Mouse (Mus musculus) kidney, postnatal 14 days (tissue): ENCODE measurements at regions not wholly inside any gene's neighbourhood (a gene's known extent, or its start where the extent isn't known, plus 50 kb on each side); places are given as distances from the start of the nearest gene placed in this dataset.

ENCODE experiments used
- DNase-seq: peaks from one replicate; pipeline ENCODE4 v3.0.0; 2022; ENCODE audit warnings: mixed read lengths

DNA sequence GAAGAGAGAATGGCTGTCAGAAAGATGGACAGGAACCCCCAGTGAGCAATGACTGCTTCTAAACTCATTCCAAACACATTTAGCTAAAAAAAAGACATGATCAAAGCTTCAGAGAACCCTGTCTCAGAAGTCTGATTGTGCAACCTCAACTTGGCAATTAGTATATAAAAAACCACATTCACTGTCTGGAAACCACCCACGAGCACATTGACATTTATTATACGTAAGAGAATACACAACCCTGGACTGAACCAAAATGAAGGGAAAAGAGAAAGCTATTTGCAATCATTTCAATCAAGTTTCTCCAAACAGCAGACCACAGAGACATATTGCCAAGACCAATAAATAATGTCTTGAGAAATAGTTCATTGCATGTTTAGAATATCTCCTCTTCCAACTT is 820.7 kb upstream of the Adgrl2 start:
- no peak for DNase-seq

- no peak for DNase-seq
Measured at GRCm38 (mm10) chr3:149805345-149805744, 815.0 kb upstream of the Adgrl2 start.

GRCm38 (mm10) chr3:149796123-149796522 is 805.8 kb upstream of the Adgrl2 start:
- DNase-seq = no peak

GRCm38 (mm10) chr3:149791593-149791992 is 801.2 kb upstream of the Adgrl2 start:
- DNase-seq = no peak

DNA sequence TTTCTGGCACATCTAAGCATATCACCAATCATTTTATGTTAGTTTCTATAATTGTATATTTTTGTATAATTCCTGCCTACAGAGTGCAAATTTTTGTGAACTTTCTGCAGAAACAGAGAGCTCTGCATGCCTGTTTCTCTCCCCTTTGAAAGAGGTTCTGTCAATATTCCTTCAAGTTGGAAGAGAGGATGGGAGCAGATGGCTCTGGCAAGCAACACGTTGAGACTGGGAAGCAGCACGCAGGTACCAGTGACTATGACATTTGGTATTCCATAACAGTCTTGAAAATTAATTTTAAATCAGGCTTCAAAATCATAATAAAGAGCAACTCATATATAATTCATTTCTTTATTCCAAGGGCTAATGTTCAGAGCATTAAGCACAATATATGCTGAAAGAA is 795.7 kb upstream of the Adgrl2 start:
- DNase-seq = no peak

DNA sequence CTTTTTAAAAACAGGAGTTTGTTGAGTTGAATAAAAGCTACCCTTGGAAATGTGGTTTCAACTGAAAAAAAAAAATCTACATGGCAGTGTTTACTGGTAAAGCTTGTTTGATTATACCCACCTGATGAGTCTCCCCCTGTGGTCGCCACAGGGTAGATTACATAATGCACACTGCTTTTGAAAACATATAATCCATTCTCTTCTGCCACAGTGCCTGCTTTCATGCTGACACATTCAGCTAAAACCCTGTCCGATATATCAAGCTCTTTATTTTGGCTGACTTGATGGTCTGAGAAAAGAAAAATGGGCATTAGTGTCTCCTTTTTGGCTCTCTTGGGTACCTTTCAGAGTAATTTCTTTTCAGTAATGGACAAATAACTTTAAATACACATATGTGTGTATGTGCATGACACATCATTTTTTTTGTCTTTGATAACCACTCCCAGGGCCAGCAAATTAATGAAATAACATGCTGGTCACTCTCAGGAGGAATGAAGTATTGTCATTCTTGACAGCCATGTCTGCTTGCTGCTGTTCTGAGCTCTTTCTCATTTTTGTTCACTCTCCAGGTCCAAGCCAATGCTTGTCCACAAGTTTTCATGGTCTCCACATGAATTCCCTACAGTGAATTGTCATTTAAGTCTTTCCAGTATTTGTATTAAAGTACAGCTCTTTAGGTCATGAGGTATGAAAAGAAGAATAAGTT is 793.7 kb upstream of the Adgrl2 start:
- no peak for DNase-seq

GRCm38 (mm10) chr3:149767847-149768421 is 777.6 kb upstream of the Adgrl2 start:
- DNase-seq = no peak

- no peak for DNase-seq
Measured at GRCm38 (mm10) chr3:149761245-149761644, 770.9 kb upstream of the Adgrl2 start.

DNA sequence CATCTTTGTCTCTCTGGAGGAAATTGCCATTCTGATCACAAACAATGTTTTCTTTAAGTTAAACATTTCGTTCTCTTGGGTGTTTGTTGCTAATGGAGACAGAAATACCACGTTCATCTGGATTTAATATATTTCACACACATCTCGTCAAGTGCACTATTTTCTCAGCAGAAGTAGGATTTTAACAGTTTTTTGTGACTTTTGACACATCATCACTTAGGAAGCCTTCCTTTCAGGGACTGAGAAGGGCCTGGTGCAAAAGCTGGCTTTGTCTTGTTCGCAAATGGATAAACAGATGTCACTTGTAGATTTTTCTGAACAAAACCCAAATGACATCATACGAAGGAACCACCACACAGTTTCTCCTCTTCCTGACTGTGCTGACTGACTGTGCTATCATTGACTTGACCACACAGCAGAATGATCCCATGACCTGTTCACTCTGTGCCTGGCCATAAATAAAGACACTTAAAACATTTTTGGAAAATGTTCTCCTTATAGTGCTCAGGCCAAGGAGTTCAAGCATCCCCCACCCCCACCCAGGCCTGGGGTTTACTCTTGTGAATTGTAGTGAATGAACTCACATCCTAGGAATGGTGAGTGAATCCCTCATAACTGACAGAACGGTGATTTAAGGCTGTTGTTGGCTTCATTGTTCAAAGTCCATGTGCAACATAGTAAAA is 767.7 kb upstream of the Adgrl2 start:
- no peak for DNase-seq

DNA sequence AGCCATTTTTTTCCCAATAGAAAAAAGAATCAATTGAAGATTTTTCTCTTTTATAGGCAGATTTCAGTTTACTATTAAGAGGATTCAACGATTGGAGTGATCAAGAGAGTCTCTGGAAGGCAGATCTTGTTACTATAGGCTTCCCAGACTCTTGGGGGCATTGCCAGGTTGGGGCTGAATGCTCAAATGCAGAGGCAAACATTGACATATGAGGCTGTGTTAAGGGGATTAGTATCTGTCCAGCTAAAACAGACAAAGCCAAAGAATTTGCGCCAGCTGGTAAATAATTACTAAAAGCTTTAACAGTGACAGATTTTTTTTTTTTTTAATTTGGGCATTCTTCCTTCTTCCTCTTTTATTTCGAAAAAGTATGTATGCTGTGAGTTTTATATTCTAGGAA is 745.7 kb upstream of the Adgrl2 start:
- no peak for DNase-seq

DNA sequence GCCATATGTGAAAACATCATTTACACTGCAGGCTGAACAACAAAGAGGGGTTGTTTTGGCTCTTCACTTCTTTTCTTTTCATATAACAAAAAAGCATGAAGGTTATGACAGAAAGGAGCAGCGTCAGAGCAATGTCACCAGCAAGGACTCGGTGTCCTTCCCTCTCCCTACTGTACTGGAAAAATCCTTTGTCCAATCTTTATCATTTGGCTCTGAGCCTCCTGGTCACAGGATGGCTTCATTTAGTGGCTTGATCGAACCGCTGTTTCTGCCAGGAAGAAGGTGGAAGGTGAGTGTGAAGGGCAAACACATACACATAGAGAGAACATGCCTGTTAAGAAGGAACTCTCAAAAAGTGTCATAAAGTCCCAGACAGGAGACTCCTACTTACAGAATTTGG is 735.9 kb upstream of the Adgrl2 start:
- DNase-seq = no peak

DNA sequence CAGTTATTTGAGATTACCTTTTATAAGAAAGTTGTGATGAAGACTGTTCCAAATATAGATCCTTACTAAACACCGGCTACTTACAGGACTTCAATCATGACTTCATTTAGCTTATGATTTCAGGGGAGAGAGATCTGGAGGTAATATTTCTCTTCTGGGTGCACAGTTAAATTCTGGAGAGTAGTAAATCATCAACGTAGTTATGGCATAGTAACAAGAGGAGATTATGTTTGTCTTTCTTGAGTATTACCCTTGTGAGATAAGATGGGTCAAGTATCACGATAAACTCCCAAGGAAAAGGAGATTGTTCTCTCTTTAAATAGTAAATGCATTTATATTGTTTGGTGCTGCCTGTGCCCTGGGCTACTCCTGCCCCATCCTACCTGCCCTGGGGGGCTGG is 734.5 kb upstream of the Adgrl2 start:
- DNase-seq = no peak

DNA sequence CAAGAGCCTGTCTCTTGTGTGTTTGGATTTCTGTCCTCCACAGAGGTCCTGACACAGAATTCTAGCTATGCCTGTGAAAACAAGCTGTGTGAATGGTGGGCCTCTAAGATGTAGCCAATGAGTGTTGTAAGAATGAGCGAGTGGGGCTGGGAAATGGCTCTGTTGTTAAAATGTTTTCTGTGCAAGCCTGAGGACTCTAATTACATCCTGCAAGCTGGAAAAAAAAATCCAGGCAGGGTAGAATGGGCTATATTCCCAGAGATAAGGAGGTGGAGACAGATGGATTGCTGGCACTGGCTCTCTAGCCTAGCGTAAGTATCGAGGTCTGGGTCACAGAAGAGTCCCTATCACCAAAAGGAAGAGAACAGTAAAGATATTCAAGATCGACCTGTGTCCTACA is 731.5 kb upstream of the Adgrl2 start:
- DNase-seq = no peak

DNA sequence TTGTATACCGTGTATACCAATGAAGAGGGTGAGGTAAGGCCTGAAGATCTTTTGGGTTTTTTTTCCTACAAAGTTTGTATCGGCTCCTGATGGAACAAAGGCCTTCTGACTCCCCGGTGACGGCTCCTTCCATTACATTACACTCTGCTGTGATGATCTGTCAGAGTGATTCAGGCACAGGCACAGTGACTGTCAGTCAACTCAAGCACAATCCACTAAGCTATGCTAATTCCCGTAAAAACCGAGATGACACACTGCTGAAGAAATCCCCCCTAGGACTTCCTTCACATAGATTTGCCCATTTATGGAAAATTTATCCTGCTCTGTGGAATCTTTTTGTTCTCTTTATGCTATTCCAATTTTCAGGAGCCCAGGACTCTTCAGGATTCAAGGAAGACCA is 730.0 kb upstream of the Adgrl2 start:
- DNase-seq = no peak

DNA sequence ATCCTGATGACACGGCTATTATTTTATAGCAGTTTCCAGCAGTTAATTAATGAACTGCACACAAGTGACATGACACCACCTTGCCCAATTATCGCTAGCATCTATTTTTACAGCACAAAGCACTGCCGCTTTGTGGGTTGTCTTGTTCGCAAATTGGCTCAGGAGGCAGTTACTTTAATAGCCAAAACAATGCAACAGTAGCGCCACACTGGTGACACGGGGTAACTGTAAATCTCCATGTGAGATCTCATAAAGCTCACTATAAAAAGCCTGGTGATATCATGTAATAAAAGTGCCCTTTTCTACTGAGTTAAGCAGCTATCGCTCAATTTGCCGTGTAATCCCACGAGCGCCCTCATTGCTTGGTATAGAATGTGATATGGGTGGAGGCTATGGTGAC is 715.4 kb upstream of the Adgrl2 start:
- DNase-seq = peak; percentile 10

- DNase-seq = no peak
Measured at GRCm38 (mm10) chr3:149705322-149705721, 715.0 kb upstream of the Adgrl2 start.

GRCm38 (mm10) chr3:149704478-149704877 is 714.1 kb upstream of the Adgrl2 start:
- no peak for DNase-seq

DNA sequence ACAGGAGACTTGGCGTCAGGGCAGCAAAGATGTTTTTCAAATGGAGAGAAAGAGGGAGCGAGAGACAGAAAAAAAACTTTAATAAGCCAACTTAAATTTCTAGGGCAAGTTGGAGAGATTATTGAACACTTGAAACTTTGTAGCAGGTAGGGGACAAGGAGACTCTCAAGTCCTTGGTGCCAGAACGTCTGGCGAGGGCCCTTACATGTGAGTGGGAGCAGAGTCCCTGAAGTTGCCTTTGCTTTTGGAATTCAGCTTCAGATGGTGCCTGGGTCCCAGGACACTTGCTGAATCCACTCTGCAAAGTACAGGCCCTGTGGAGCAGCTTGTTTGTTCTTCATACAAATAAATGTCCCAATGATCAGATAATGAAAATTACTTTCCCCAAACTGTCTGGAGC is 693.2 kb upstream of the Adgrl2 start:
- no peak for DNase-seq

GRCm38 (mm10) chr3:149682246-149682645 is 691.9 kb upstream of the Adgrl2 start:
- DNase-seq = no peak

GRCm38 (mm10) chr3:149673926-149674325 is 683.6 kb upstream of the Adgrl2 start:
- no peak for DNase-seq

- DNase-seq = no peak
Measured at GRCm38 (mm10) chr3:149664624-149665023, 674.3 kb upstream of the Adgrl2 start.

DNA sequence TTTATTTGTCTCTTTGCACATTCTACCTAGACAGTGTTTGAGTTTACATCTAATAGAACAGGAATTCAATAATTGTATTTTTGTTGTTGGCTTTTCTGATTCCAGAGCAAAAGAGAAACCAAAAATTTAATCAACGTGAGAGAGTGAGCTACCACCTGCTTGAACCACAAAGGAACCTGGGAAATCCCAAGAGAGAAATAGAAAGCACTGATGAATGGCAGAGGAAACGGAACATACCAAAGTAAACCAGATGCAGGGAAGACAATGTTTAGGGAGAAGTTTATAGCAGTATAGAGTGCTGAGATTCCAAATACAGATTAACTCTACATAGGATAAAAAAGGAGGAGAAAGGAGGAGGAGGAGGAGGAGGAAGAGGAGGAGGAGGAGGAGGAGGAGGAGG is 648.0 kb upstream of the Adgrl2 start:
- DNase-seq = no peak

DNA sequence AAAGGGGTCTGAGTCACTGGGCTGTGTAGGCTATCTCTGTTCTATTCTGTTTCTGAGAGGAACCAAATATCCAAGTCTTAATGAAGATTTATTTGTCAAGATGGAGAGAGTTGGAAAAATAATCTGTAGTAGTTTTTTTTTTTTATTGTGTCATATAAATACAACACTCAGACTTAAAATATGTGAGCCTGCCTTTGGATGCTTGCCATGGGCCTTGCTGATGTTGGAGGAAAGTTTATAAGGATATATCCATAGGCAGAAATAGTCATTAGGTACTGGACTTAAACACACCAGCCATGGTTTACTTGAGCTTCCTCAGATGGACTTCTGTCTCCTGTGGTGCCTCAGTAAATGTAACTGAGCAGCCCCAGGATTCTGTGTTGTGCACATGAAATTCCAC is 635.8 kb upstream of the Adgrl2 start:
- DNase-seq = no peak

GRCm38 (mm10) chr3:149625497-149625896 is 635.1 kb upstream of the Adgrl2 start:
- DNase-seq = no peak

DNA sequence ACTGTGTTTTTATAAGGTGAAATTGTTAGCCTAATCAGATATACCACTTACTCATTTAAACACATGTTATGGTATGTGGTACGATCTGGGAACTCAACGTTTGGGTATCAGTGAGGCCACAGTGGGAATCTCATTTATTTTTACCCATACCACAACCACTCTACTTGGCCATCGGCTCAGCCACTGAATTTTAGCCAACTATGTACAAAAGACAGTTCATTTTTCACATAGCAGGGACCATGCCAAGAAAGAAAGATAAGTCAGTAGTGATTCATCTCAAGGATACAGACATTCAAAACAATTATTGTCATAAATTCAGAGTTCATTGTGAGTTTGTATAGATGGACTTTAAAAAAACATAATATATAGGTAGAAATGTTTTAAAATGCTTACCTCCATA is 634.7 kb upstream of the Adgrl2 start:
- DNase-seq = no peak
